Mouse (Mus musculus) adrenal gland, adult (tissue): ENCODE results near the gene Ldlrad2.
A peak's percentile ranks its signal among the peaks of the same experiment; 100 is the strongest.

ENCODE experiments used
- DNase-seq, 2 experiments: peaks; one replicate each; pipeline ENCODE4 v3.0.0; 2022 to 2023; ENCODE audit warnings: low spot score in 1 of 2; ENCODE audit not compliant: inconsistent age in 2 of 2

The Ldlrad2 gene

GRCm38 (mm10) chr4:137556673-137557210, 17.6 kb downstream of the Ldlrad2 start:
- no peak for DNase-seq

GRCm38 (mm10) chr4:137553466-137553865, 20.9 kb downstream of the Ldlrad2 start:
- DNase-seq = no peak

- peak; percentile 42 to 80 for DNase-seq
These were observed 28.3 kb downstream of the Ldlrad2 start for GRCm38 (mm10) chr4:137546003-137546525.

GRCm38 (mm10) chr4:137545568-137545967, 28.8 kb downstream of the Ldlrad2 start:
- DNase-seq = no peak

GRCm38 (mm10) chr4:137542968-137543367, 31.4 kb downstream of the Ldlrad2 start:
- no peak for DNase-seq

- no peak for DNase-seq
These were observed 34.0 kb downstream of the Ldlrad2 start for GRCm38 (mm10) chr4:137540356-137540755.

- DNase-seq = no peak
These were observed 46.5 kb downstream of the Ldlrad2 start for GRCm38 (mm10) chr4:137527872-137528271.

- peak in 1 of 2 experiments; percentile 61 for DNase-seq
These were observed 47.0 kb downstream of the Ldlrad2 start for GRCm38 (mm10) chr4:137527368-137527767.

- DNase-seq = peak in 1 of 2 experiments; percentile 74
These were observed 48.9 kb downstream of the Ldlrad2 start for GRCm38 (mm10) chr4:137525426-137525825.
